In the genomic region with DNA sequence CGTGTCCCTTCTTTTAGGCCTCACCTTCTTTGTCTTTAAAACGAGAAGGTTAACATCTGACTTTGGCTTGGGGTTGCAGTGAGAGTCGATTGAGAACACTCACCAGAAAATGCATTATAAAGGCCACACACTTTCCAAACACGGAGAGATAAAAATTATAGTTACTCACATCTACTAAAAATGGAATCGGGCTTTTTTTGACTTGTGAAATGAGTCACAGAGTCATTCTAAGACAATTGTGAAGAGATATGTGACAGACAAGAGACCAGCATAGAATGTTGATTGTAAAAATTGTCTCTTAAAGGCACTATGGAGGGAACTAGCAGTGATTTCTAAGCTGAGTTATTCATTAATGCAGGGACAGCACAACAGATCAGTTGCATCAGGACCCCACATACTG, we compare ENCODE assay signal across 28 mouse cellular contexts. TPM values are rescaled to one million over a fixed set of nuclear protein-coding genes. Genes with fewer than 3 reads are reported as not detected.
DNase-seq lines count a peak whose midpoint lies in the region; ATAC-seq and TF ChIP-seq lines count a peak whose summit lies in the region.
"Had no signal": no experiment of that assay in that cellular context is flagged by ENCODE, and none has a peak within 500 bp of the region (broad histone marks: within the 10 kb centered on the region; RNA-seq: fewer than 3 reads in every experiment).

No protein-coding gene starts in this region.

- no peak for TF ChIP-seq CTCF in CH12.LX (conservative IDR thresholded peaks at IDR 0.05 in 1 of 2, IDR thresholded peaks at IDR 0.05 in 1 of 2; ENCODE audit: low read depth in 2 of 2, low read length in 2 of 2)

- peaks cover 26 to 77% of the 10 kb centered on the region in 2 experiments for H3K4me1 ChIP-seq in CH12.LX (ENCODE audit: control insufficient read depth in 1 of 2, insufficient read depth in 2 of 2)
- H3K4me1 ChIP-seq: embryonic facial prominence, embryonic 10.5 days; embryonic facial prominence, embryonic 12.5 days; forebrain, embryonic 13.5 days had no signal

- dilution Hi-C loops in CH12.LX (cut with MboI; ENCODE audit: extremely low pct_ligation_motif_present, extremely low pct_unique_long_range_greater_than_20kb, low sequenced_read_pairs) = no loop called here

- H3K27ac ChIP-seq in CH12.LX (ENCODE audit: insufficient read depth, low read depth) = peak overlapping the region; percentile 67
- H3K27ac ChIP-seq: embryonic facial prominence, embryonic 10.5 days; embryonic facial prominence, embryonic 12.5 days; forebrain, embryonic 13.5 days; forebrain, embryonic 15.5 days had no signal

- peak; percentile 79 for ATAC-seq in frontal cortex, adult (ENCODE audit: low TSS enrichment)
- ATAC-seq: activated CD4-positive, CD25-positive, alpha-beta regulatory T cell, adult 4 months; forebrain, embryonic 13.5 days; forebrain, embryonic 15.5 days; forebrain, postnatal 0 days had no signal

- H3K36me3 ChIP-seq in CH12.LX (replicated peaks in 1 of 2; ENCODE audit: control insufficient read depth in 1 of 2, insufficient read depth in 1 of 2, low read length in 1 of 2) = no peaks in the 10 kb centered on the region
- H3K36me3 ChIP-seq: embryonic facial prominence, embryonic 10.5 days; embryonic facial prominence, embryonic 12.5 days; forebrain, embryonic 15.5 days; G1E had no signal

- in situ Hi-C loops in CH12.LX (cut with MboI; ENCODE audit: low pct_ligation_motif_present, low pct_unique_long_range_greater_than_20kb, low sequenced_read_pairs) = no loop called here

- no peaks in the 10 kb centered on the region for H3K27me3 ChIP-seq in CH12.LX (replicated peaks)
- H3K27me3 ChIP-seq: embryonic facial prominence, embryonic 12.5 days; forebrain, embryonic 13.5 days; forebrain, embryonic 15.5 days had no signal

- no peak for TF ChIP-seq RAD21 in CH12.LX (IDR thresholded peaks at IDR 0.05; ENCODE audit: low read depth, low read length)

- no peaks in the 10 kb centered on the region for H3K79me2 ChIP-seq in CH12.LX (replicated peaks; ENCODE audit: control insufficient read depth, extremely low read depth, insufficient read depth, poor library complexity, severe bottlenecking)

- H3K4me3 ChIP-seq in CH12.LX (replicated peaks in 1 of 3; ENCODE audit: low read depth in 2 of 3, low read length in 2 of 3, poor library complexity in 1 of 3) = no peak overlapping the region
- H3K4me3 ChIP-seq: embryonic facial prominence, embryonic 10.5 days; embryonic facial prominence, embryonic 12.5 days; forebrain, embryonic 13.5 days; forebrain, embryonic 15.5 days had no signal

- TF ChIP-seq POLR2A in CH12.LX (IDR thresholded peaks at IDR 0.05; ENCODE audit: low read depth, low read length) = no peak

- no peaks in the 10 kb centered on the region for H3K9me3 ChIP-seq in CH12.LX (replicated peaks; ENCODE audit: low read length)
- H3K9me3 ChIP-seq: embryonic facial prominence, embryonic 10.5 days; embryonic facial prominence, embryonic 12.5 days; forebrain, embryonic 13.5 days; forebrain, embryonic 15.5 days; G1E had no signal

- no peak overlapping the region for H3K4me2 ChIP-seq in CH12.LX (ENCODE audit: insufficient read depth, low read depth, poor library complexity, severe bottlenecking)
- H3K4me2 ChIP-seq: embryonic facial prominence, embryonic 12.5 days; forebrain, embryonic 13.5 days; forebrain, embryonic 15.5 days had no signal

- H3K9ac ChIP-seq in CH12.LX (ENCODE audit: insufficient read depth, low read depth) = peak overlapping the region; percentile 41; the same call in 1 of the 2 replicates
- H3K9ac ChIP-seq: embryonic facial prominence, embryonic 12.5 days; forebrain, embryonic 13.5 days; forebrain, embryonic 15.5 days; forebrain, postnatal 0 days had no signal

- peak; percentile 74 for TF ChIP-seq EP300 in CH12.LX (IDR thresholded peaks at IDR 0.05; ENCODE audit: low read length)

- DNase-seq in frontal cortex, postnatal 25 days (ENCODE audit: low spot score in 2 of 2) = no peak
- no peak for DNase-seq in CH12.LX (ENCODE audit: extremely low read depth)
- DNase-seq in brain, adult 2 months (ENCODE audit: low read depth, low spot score) = peak; percentile 48
- no peak for DNase-seq in thymus, postnatal 4 days
- no peak for DNase-seq in cerebellum, postnatal 10 days
- DNase-seq: adrenal gland, adult 8-10 months; adrenal gland, postnatal 14 days; adrenal gland, postnatal 36 days; cerebellum, adult 11 months; cerebellum, adult 18-20 months; cerebellum, adult 8-10 months; cerebellum, adult 9-11 months; cerebellum, postnatal 25 days; forebrain, postnatal 0 days had no signal

TF ChIP-seq in CH12.LX, 34 proteins besides CTCF, POLR2A, EP300 and RAD21:
- TF ChIP-seq HCFC1 (IDR thresholded peaks at IDR 0.05; ENCODE audit: low read depth, low read length) = no peak
- no peak for TF ChIP-seq ZKSCAN1 (IDR thresholded peaks at IDR 0.05; ENCODE audit: borderline replicate concordance, low read depth, low read length)
- TF ChIP-seq MAFK (IDR thresholded peaks at IDR 0.05; ENCODE audit: insufficient replicate concordance, low read length) = no peak; the same call in 1 of the 2 replicates
- no peak for TF ChIP-seq MXI1 (IDR thresholded peaks at IDR 0.05; ENCODE audit: low read depth, low read length)
- TF ChIP-seq PAX5 (IDR thresholded peaks at IDR 0.05; ENCODE audit: low read length) = no peak
- TF ChIP-seq KAT2A (IDR thresholded peaks at IDR 0.05; ENCODE audit: insufficient replicate concordance, low read length) = no peak
- no peak for TF ChIP-seq SIN3A (IDR thresholded peaks at IDR 0.05; ENCODE audit: low read length)
- no peak for TF ChIP-seq MYC (IDR thresholded peaks at IDR 0.05; ENCODE audit: low read depth, low read length)
- TF ChIP-seq MAZ (IDR thresholded peaks at IDR 0.05; ENCODE audit: low read depth, low read length) = no peak
- TF ChIP-seq GABPA (IDR thresholded peaks at IDR 0.05; ENCODE audit: insufficient replicate concordance, low read depth, low read length) = no peak
- no peak for TF ChIP-seq NELFE (IDR thresholded peaks at IDR 0.05; ENCODE audit: low read depth, low read length)
- no peak for TF ChIP-seq UBTF (IDR thresholded peaks at IDR 0.05; ENCODE audit: low read depth, low read length)
- peak; percentile 53 for TF ChIP-seq ZNF384 (IDR thresholded peaks at IDR 0.05; ENCODE audit: low read depth, low read length)
- no peak for TF ChIP-seq TCF12 (IDR thresholded peaks at IDR 0.05; ENCODE audit: low read depth, low read length)
- TF ChIP-seq E2F4 (IDR thresholded peaks at IDR 0.05; ENCODE audit: insufficient replicate concordance, low read depth, low read length) = 0 out of 2 replicates have a peak, but pooled peaks have one; percentile 19
- peak; percentile 47; the same call in 1 of the 2 replicates for TF ChIP-seq ETS1 (conservative IDR thresholded peaks at IDR 0.05; ENCODE audit: low read depth, low read length)
- no peak for TF ChIP-seq USF2 (conservative IDR thresholded peaks at IDR 0.05; ENCODE audit: low read depth, low read length)
- TF ChIP-seq SMC3 (IDR thresholded peaks at IDR 0.05; ENCODE audit: low read depth, low read length) = no peak
- TF ChIP-seq TBP (conservative IDR thresholded peaks at IDR 0.05; ENCODE audit: low read depth, low read length) = no peak
- peak; percentile 81 for TF ChIP-seq IRF4 (IDR thresholded peaks at IDR 0.05; ENCODE audit: low read depth, low read length)
- peak; percentile 88 for TF ChIP-seq JUND (conservative IDR thresholded peaks at IDR 0.05; ENCODE audit: low read depth, low read length)
- no peak for TF ChIP-seq NRF1 (IDR thresholded peaks at IDR 0.05; ENCODE audit: low read depth, low read length)
- no peak for TF ChIP-seq POLR2AphosphoS2 (IDR thresholded peaks at IDR 0.05; ENCODE audit: low read depth, low read length)
- 0 out of 2 replicates have a peak, but pooled peaks have one; percentile 47 for TF ChIP-seq RCOR1 (conservative IDR thresholded peaks at IDR 0.05; ENCODE audit: low read depth, low read length)
- peak; percentile 78 for TF ChIP-seq JUN (IDR thresholded peaks at IDR 0.05; ENCODE audit: insufficient read depth, low read depth, low read length)
- no peak for TF ChIP-seq MAX (IDR thresholded peaks at IDR 0.05; ENCODE audit: low read length)
- TF ChIP-seq USF1 (IDR thresholded peaks at IDR 0.05; ENCODE audit: low read depth, low read length) = no peak
- TF ChIP-seq ZMIZ1 (IDR thresholded peaks at IDR 0.05; ENCODE audit: low read depth, low read length) = no peak
- TF ChIP-seq MEF2A (IDR thresholded peaks at IDR 0.05; ENCODE audit: borderline replicate concordance, low read depth, low read length) = peak; percentile 89; the same call in 1 of the 2 replicates
- peak; percentile 32; the same call in 1 of the 2 replicates for TF ChIP-seq BHLHE40 (IDR thresholded peaks at IDR 0.05; ENCODE audit: low read depth, low read length)
- TF ChIP-seq CHD2 (IDR thresholded peaks at IDR 0.05; ENCODE audit: low read length) = no peak
- no peak for TF ChIP-seq ELF1 (IDR thresholded peaks at IDR 0.05; ENCODE audit: low read depth, low read length)
- no peak for TF ChIP-seq CHD1 (IDR thresholded peaks at IDR 0.05; ENCODE audit: low read depth, low read length)
- TF ChIP-seq ZC3H11A (IDR thresholded peaks at IDR 0.05; ENCODE audit: low read depth, low read length) = no peak
TF ChIP-seq in CH12.LX: peak in this region for 9.

RNA-seq across cellular contexts. Expression of gene Icos, which starts 38.8 kb away (rescaled TPM):
- 0.08 and 0.13 TPM in 2 replicates for total RNA-seq in CH12.LX (2012; rRNA removed)
- total RNA-seq in CH12.LX (2014; rRNA removed) = not detected in 2 replicates
- 0.11 TPM in 1 of 2 replicates, not detected in the other for polyA plus RNA-seq in CH12.LX (2012; ENCODE audit: insufficient read length, low read depth)
- total RNA-seq: adrenal gland, postnatal 36 days had no signal
- polyA plus RNA-seq: C2C12; embryonic facial prominence, embryonic 10.5 days; forebrain, embryonic 11.5 days; G1E had no signal

RNA-seq across cellular contexts. Expression of gene Ctla4, which starts 52.2 kb away (rescaled TPM):
- 27.4 and 54.7 TPM in 2 replicates for total RNA-seq in CH12.LX (2012; rRNA removed)
- total RNA-seq in CH12.LX (2014; rRNA removed) = 49.8 and 53.7 TPM in 2 replicates
- polyA plus RNA-seq in CH12.LX (2012; ENCODE audit: insufficient read length, low read depth) = 11.6 and 13.1 TPM in 2 replicates
- total RNA-seq: adrenal gland, adult 18-20 months; adrenal gland, adult 8-10 months; adrenal gland, postnatal 36 days had no signal
- polyA plus RNA-seq: brain, embryonic 14.5 days; C2C12; embryonic facial prominence, embryonic 10.5 days; embryonic facial prominence, embryonic 12.5 days; embryonic facial prominence, embryonic 14.5 days; forebrain, embryonic 11.5 days; forebrain, embryonic 13.5 days; forebrain, embryonic 15.5 days; forebrain, postnatal 0 days; frontal cortex, adult 2 months; G1E; Patski had no signal
